Mouse (Mus musculus) embryonic facial prominence, embryonic 13.5 days (tissue): ENCODE results near the gene Prrg2. TPM values are rescaled to one million over a fixed set of nuclear protein-coding genes. Genes with fewer than 3 reads are reported as not detected.

Experiments
- ATAC-seq: fragments of 200-750 bp; cut with Nextera tagmentation; 2 replicates; pipeline ENCODE4 v1.8.0; 2017; ENCODE audit warnings: low read depth; ENCODE audit not compliant: insufficient number of reproducible peaks, insufficient read depth, low FRiP score, low TSS enrichment
- H3K27ac ChIP-seq: fragments of 300-500 bp; sonication (generic); 2 replicates; pipeline ENCODE4 v1.5.1; 2015; ENCODE audit warnings: moderate library complexity, mild to moderate bottlenecking, inconsistent platforms
- H3K27me3 ChIP-seq: fragments of 300-500 bp; sonication (generic); 2 replicates; pipeline ENCODE4 v1.6.1; 2015; ENCODE audit warnings: mild to moderate bottlenecking, inconsistent platforms
- H3K36me3 ChIP-seq: fragments of 300-500 bp; sonication (generic); 2 replicates; pipeline ENCODE4 v1.6.1; 2015; ENCODE audit warnings: mild to moderate bottlenecking, inconsistent platforms
- H3K4me1 ChIP-seq: fragments of 300-500 bp; sonication (generic); 2 replicates; pipeline ENCODE4 v1.6.1; 2015; ENCODE audit warnings: inconsistent platforms
- H3K4me2 ChIP-seq: fragments of 300-500 bp; sonication (generic); 2 replicates; pipeline ENCODE4 v1.6.1; 2015; ENCODE audit warnings: moderate library complexity, mild to moderate bottlenecking, inconsistent platforms
- H3K4me3 ChIP-seq: fragments of 300-500 bp; sonication (generic); 2 replicates; pipeline ENCODE4 v1.5.1; 2015; ENCODE audit warnings: mild to moderate bottlenecking, inconsistent platforms
- H3K9ac ChIP-seq: fragments of 300-500 bp; sonication (generic); 2 replicates; pipeline ENCODE4 v1.6.1; 2015; ENCODE audit warnings: mild to moderate bottlenecking, inconsistent platforms
- H3K9me3 ChIP-seq: fragments of 300-500 bp; sonication (generic); 2 replicates; pipeline ENCODE4 v1.6.1; 2016; ENCODE audit warnings: inconsistent platforms
- WGBS: fragments of 180-500 bp; shearing (Covaris S2); methylation state at CpG from one replicate; pipeline ENCODE4 v1.1.7; 2015; ENCODE audit warnings: mixed read lengths; 5-methylcytosine and 5-hydroxymethylcytosine counted together
- polyA plus RNA-seq: library from polyadenylated mRNA; unstranded; fragments of >200 nt; fragmentation: Nextera tagmentation; extraction: Ambion mirVana; gene quantifications from 2 replicates; pipeline ENCODE4 v1.2.1, GENCODE M21; 2015

The Prrg2 gene
- polyA plus RNA-seq, 1 experiment from 2014 or later = 26.0 TPM

GRCm38 (mm10) chr7:45088597-45088996, 26.1 kb upstream of the Prrg2 start:
- H3K9ac ChIP-seq = no peak overlapping the region
- H3K27me3 ChIP-seq = no peaks in the 10 kb centered on the region
- H3K4me1 ChIP-seq = peaks cover 21% of the 10 kb centered on the region
- H3K27ac ChIP-seq = no peak overlapping the region
- WGBS = 93% methylated on average over 17 of the region's 17 CpGs
- H3K36me3 ChIP-seq = peaks cover 57% of the 10 kb centered on the region
- H3K4me3 ChIP-seq = no peak overlapping the region
- no peak overlapping the region for H3K4me2 ChIP-seq
- ATAC-seq = no peak
- no peaks in the 10 kb centered on the region for H3K9me3 ChIP-seq

DNA sequence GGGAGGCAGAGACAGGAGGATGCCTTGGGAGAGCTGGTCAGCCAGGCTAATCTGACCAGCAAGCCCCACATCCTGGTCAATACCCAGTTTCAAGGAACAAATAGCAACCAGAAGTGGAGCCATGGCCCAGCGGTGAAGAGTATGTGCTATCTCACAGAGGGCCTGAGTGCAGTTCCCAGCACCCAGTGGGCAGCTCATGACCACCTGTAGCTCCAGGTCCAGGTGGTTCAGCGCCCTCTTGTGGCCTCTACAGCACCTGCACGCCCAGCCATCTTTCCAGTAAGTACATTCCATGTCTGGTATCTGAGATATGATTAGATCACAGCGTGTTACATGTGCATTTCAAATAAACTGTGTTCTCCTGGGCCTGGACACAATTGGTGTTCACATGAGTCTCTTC, 23.6 kb upstream of the Prrg2 start:
- peaks cover 79% of the 10 kb centered on the region for H3K36me3 ChIP-seq
- whole genome bisulfite sequencing = 79% methylated on average over 4 of the region's 4 CpGs
- H3K4me3 ChIP-seq = no peak overlapping the region
- H3K9me3 ChIP-seq = no peaks in the 10 kb centered on the region
- H3K4me2 ChIP-seq = no peak overlapping the region
- H3K4me1 ChIP-seq = peaks cover 22% of the 10 kb centered on the region
- H3K27ac ChIP-seq = no peak overlapping the region
- H3K9ac ChIP-seq = no peak overlapping the region
- ATAC-seq = no peak
- no peaks in the 10 kb centered on the region for H3K27me3 ChIP-seq

DNA sequence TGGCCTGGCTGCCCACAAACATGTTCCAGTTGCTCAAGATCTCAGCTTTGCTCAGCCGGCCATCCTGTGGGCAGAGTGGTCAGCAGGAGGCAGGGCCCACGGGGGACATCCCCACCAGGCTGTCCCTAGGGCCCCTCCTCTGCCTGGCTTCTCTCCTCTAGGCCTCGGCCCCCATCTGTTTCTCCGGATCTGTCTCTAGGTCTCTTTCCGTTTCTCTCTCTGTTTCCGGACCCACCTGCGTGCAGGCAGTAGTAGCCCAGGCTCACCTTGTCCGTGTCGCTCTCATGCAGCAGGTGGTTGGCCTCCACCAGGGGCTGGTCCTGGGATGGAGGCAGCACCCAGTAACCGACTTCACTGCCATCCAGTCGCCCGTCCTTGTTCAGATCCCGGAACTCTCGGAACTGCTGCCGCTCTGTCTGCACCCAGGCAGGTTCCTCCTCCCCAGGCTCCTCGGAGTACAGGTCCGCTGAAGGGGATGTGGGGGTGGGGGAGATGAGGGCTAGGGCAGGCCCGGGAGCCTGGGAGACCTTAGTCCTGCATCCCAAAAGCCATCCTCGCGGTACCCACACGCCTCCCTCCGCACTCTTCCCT, 20.9 kb upstream of the Prrg2 start:
- ATAC-seq = no peak; the same call in 1 of the 2 replicates
- Histone ChIP-seq H3K9ac (peak overlapping the region; percentile 36; the same call in 1 of the 2 replicates), H3K27me3 (no peaks in the 10 kb centered on the region), H3K4me3 (no peak overlapping the region), H3K9me3 (no peaks in the 10 kb centered on the region), H3K27ac (peak overlapping the region; percentile 80), H3K4me1 (peaks cover 15% of the 10 kb centered on the region), H3K36me3 (peaks cover 72% of the 10 kb centered on the region), H3K4me2 (no peak overlapping the region)
- WGBS = 84% methylated on average over 22 of the region's 22 CpGs

- Histone ChIP-seq H3K4me1 (peaks cover 15% of the 10 kb centered on the region), H3K9ac (0 out of 2 replicates have a peak overlapping the region, but pooled peaks have one; percentile 36)
These were observed 20.2 kb upstream of the Prrg2 start for GRCm38 (mm10) chr7:45082401-45083299.

DNA sequence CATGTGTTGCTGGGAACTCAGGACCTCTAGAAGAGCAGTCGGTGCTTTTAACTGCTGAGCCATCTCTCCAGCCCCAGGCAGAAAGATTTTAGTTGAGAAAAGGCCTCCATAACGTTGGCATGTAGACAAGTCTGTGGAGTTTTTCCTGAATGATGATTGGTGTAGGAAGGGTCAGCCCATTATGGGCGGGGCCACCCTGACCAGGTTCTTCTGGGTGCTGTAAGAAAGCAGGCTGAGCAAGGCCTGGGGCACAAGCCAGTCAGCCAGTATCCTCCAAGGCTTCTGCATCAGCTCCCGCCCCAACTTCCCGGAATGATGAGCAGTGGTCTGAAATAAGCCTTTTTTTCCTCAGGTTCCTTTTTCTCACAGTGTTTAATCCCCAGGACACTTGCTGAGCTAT, 18.5 kb upstream of the Prrg2 start:
- Histone ChIP-seq H3K9ac (no peak overlapping the region), H3K36me3 (peaks cover 67% of the 10 kb centered on the region), H3K4me1 (peaks cover 15% of the 10 kb centered on the region), H3K27me3 (no peaks in the 10 kb centered on the region), H3K4me2 (no peak overlapping the region), H3K27ac (peak overlapping the region; percentile 9; the same call in 1 of the 2 replicates), H3K4me3 (no peak overlapping the region), H3K9me3 (no peaks in the 10 kb centered on the region)
- WGBS = 45% methylated on average over 5 of the region's 5 CpGs
- no peak for ATAC-seq

More at GRCm38 (mm10) chr7:45082401-45083299, 20.2 kb upstream of the Prrg2 start:
- Histone ChIP-seq H3K36me3 (peaks cover 67% of the 10 kb centered on the region), H3K4me3 (no peak overlapping the region), H3K27ac (peak overlapping the region; percentile 80), H3K4me2 (0 out of 2 replicates have a peak overlapping the region, but pooled peaks have one; percentile 18), H3K9me3 (no peaks in the 10 kb centered on the region), H3K27me3 (no peaks in the 10 kb centered on the region)
- 0 out of 2 replicates have a peak, but pooled peaks have one; percentile 35 for ATAC-seq
- WGBS = 64% methylated on average over 25 of the region's 25 CpGs

DNA sequence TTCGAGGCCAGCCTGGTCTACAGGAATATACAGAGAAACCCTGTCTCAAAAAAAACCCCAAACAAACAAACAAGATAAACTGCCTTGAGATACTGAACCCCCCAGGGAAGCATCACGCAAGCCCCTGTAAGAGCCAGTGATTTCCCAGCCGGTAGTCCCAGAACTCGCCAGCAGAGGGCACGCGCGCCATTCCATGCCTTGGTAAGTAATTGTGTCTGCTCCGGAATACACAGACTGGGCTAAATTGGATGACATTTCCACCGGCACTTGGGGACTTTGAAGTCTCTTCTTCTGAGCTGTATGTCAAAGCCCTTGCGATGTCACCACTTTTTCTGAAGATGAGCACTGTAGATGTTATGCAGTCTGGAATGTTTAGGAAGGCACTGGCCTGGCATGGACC, 17.4 kb upstream of the Prrg2 start:
- no peaks in the 10 kb centered on the region for H3K9me3 ChIP-seq
- peaks cover 67% of the 10 kb centered on the region for H3K36me3 ChIP-seq
- WGBS = 2% methylated on average over 10 of the region's 10 CpGs
- H3K4me2 ChIP-seq = no peak overlapping the region
- peaks cover 15% of the 10 kb centered on the region for H3K4me1 ChIP-seq
- no peak overlapping the region for H3K9ac ChIP-seq
- no peak for ATAC-seq
- no peak overlapping the region for H3K4me3 ChIP-seq
- H3K27me3 ChIP-seq = no peaks in the 10 kb centered on the region
- no peak overlapping the region for H3K27ac ChIP-seq

- Histone ChIP-seq H3K4me1 (peaks cover 14% of the 10 kb centered on the region), H3K27ac (no peak overlapping the region), H3K4me3 (no peak overlapping the region), H3K9ac (no peak overlapping the region), H3K36me3 (peaks cover 68% of the 10 kb centered on the region), H3K27me3 (no peaks in the 10 kb centered on the region), H3K9me3 (no peaks in the 10 kb centered on the region), H3K4me2 (no peak overlapping the region)
- 41% methylated on average over 9 of the region's 9 CpGs for WGBS
- no peak for ATAC-seq
These were observed 16.0 kb upstream of the Prrg2 start for GRCm38 (mm10) chr7:45078513-45078912.

GRCm38 (mm10) chr7:45077829-45078228, 15.4 kb upstream of the Prrg2 start:
- Histone ChIP-seq H3K4me1 (peaks cover 7% of the 10 kb centered on the region), H3K4me3 (no peak overlapping the region), H3K27ac (no peak overlapping the region), H3K9me3 (no peaks in the 10 kb centered on the region), H3K36me3 (peaks cover 66% of the 10 kb centered on the region), H3K27me3 (no peaks in the 10 kb centered on the region), H3K4me2 (no peak overlapping the region), H3K9ac (no peak overlapping the region)
- no peak for ATAC-seq
- whole genome bisulfite sequencing = 91% methylated on average over 2 of the region's 2 CpGs

- Histone ChIP-seq H3K9me3 (no peaks in the 10 kb centered on the region), H3K4me1 (peaks cover 4% of the 10 kb centered on the region), H3K4me2 (no peak overlapping the region), H3K27ac (no peak overlapping the region), H3K36me3 (peaks cover 61% of the 10 kb centered on the region), H3K27me3 (no peaks in the 10 kb centered on the region), H3K9ac (no peak overlapping the region), H3K4me3 (no peak overlapping the region)
- 88% methylated on average over 14 of the region's 14 CpGs for WGBS
- no peak for ATAC-seq
These were observed 14.8 kb upstream of the Prrg2 start for GRCm38 (mm10) chr7:45077322-45077721.

GRCm38 (mm10) chr7:45076501-45076900, 14.0 kb upstream of the Prrg2 start:
- 88% methylated on average over 30 of the region's 30 CpGs for WGBS
- no peak overlapping the region for H3K4me2 ChIP-seq
- no peak overlapping the region for H3K4me3 ChIP-seq
- H3K27me3 ChIP-seq = no peaks in the 10 kb centered on the region
- ATAC-seq = no peak
- H3K4me1 ChIP-seq = peaks cover 4% of the 10 kb centered on the region
- H3K9me3 ChIP-seq = no peaks in the 10 kb centered on the region
- peaks cover 56% of the 10 kb centered on the region for H3K36me3 ChIP-seq
- no peak overlapping the region for H3K27ac ChIP-seq
- no peak overlapping the region for H3K9ac ChIP-seq

GRCm38 (mm10) chr7:45075405-45075804, 12.9 kb upstream of the Prrg2 start:
- no peaks in the 10 kb centered on the region for H3K27me3 ChIP-seq
- H3K4me3 ChIP-seq = no peak overlapping the region
- H3K9ac ChIP-seq = 0 out of 2 replicates have a peak overlapping the region, but pooled peaks have one; percentile 11
- 87% methylated on average over 4 of the region's 4 CpGs for WGBS
- H3K4me2 ChIP-seq = no peak overlapping the region
- H3K27ac ChIP-seq = no peak overlapping the region
- H3K9me3 ChIP-seq = no peaks in the 10 kb centered on the region
- peaks cover 4% of the 10 kb centered on the region for H3K4me1 ChIP-seq
- peaks cover 49% of the 10 kb centered on the region for H3K36me3 ChIP-seq
- no peak for ATAC-seq
